ENCODE assay signal across 12 mouse cellular contexts in genomic region chr8:117373001-117373428, GRCm38 (mm10).
DNase-seq lines count a peak whose midpoint lies in the region; ATAC-seq and TF ChIP-seq lines count a peak whose summit lies in the region.
"Had no signal": no experiment of that assay in that cellular context is flagged by ENCODE, and none has a peak within 500 bp of the region (broad histone marks: within the 10 kb centered on the region; RNA-seq: fewer than 3 reads in every experiment).

No protein-coding gene starts in this region.

- no peak for DNase-seq in heart, embryonic 10.5 days (ENCODE audit: low spot score)
- no peak for DNase-seq in heart, postnatal 25 days (ENCODE audit: low spot score)
- DNase-seq in liver, postnatal 0 days, result no peak
- no peak for DNase-seq in liver, embryonic 11.5 days (ENCODE audit: low spot score)
- peak; percentile 77 for DNase-seq in Muller cell, postnatal 12 days (ENCODE audit: inconsistent ontology term)
- DNase-seq in adrenal gland, adult 2 months, result no peak
- no peak for DNase-seq in c-Kit-positive CD71-positive TER-119-positive erythroid progenitor cells, embryonic 14.5 days (ENCODE audit: low spot score)
- DNase-seq: cerebellum, adult 18-20 months; thymus, adult 18-20 months had no signal

- TF ChIP-seq EP300 in liver, postnatal 0 days (IDR thresholded peaks at IDR 0.05; ENCODE audit: low read depth), result no peak

- H3K4me3 ChIP-seq in heart, embryonic 10.5 days, result no peak overlapping the region
- H3K4me3 ChIP-seq in liver, postnatal 0 days (ENCODE audit: low read depth, low read length), result no peak overlapping the region
- H3K4me3 ChIP-seq in liver, embryonic 11.5 days (ENCODE audit: low read depth, low read length), result no peak overlapping the region
- H3K4me3 ChIP-seq in intestine, postnatal 0 days (ENCODE audit: low read depth, low read length), result no peak overlapping the region
- H3K4me3 ChIP-seq: embryonic facial prominence, embryonic 12.5 days had no signal

- H3K4me1 ChIP-seq in heart, embryonic 10.5 days, result peaks cover 51% of the 10 kb centered on the region
- H3K4me1 ChIP-seq in liver, postnatal 0 days (ENCODE audit: insufficient read depth), result peaks cover 44% of the 10 kb centered on the region
- peaks cover 33% of the 10 kb centered on the region for H3K4me1 ChIP-seq in liver, embryonic 11.5 days (replicated peaks; ENCODE audit: control insufficient read depth, insufficient read depth, low read length)
- peaks cover 4% of the 10 kb centered on the region; the same call in 1 of the 2 replicates for H3K4me1 ChIP-seq in intestine, postnatal 0 days (replicated peaks; ENCODE audit: control insufficient read depth, insufficient read depth, low read length)

- peaks cover 4% of the 10 kb centered on the region; the same call in 1 of the 2 replicates for H3K36me3 ChIP-seq in heart, embryonic 10.5 days
- H3K36me3 ChIP-seq in liver, postnatal 0 days (replicated peaks; ENCODE audit: insufficient read depth, low read length), result peaks cover 12% of the 10 kb centered on the region
- H3K36me3 ChIP-seq in liver, embryonic 11.5 days (ENCODE audit: control insufficient read depth, insufficient read depth, low read length), result no peaks in the 10 kb centered on the region; the same call in 1 of the 2 replicates
- H3K36me3 ChIP-seq in intestine, postnatal 0 days (ENCODE audit: control insufficient read depth, insufficient read depth), result peaks cover 9% of the 10 kb centered on the region; the same call in 1 of the 2 replicates
- H3K36me3 ChIP-seq: embryonic facial prominence, embryonic 12.5 days had no signal

- 76% methylated on average over 11 of the region's 11 CpGs for WGBS in heart, embryonic 10.5 days
- WGBS in liver, postnatal 0 days (ENCODE audit: insufficient replicate concordance), result 67% methylated on average over 11 of the region's 11 CpGs
- WGBS in liver, embryonic 11.5 days, result 80% methylated on average over 11 of the region's 11 CpGs
- whole genome bisulfite sequencing in intestine, postnatal 0 days, result 28% methylated on average over 11 of the region's 11 CpGs

- no peak for TF ChIP-seq CTCF in liver, postnatal 0 days (IDR thresholded peaks at IDR 0.05; ENCODE audit: low read depth)
- no peak for TF ChIP-seq CTCF in intestine, postnatal 0 days (IDR thresholded peaks at IDR 0.05; ENCODE audit: low read depth)

- H3K9ac ChIP-seq in liver, postnatal 0 days (replicated peaks), result no peak overlapping the region
- H3K9ac ChIP-seq in liver, embryonic 11.5 days (ENCODE audit: low read depth, low read length), result no peak overlapping the region
- no peak overlapping the region for H3K9ac ChIP-seq in intestine, postnatal 0 days (ENCODE audit: low read depth, low read length)
- H3K9ac ChIP-seq: embryonic facial prominence, embryonic 12.5 days; liver, embryonic 14.5 days had no signal

- H3K27ac ChIP-seq in heart, embryonic 10.5 days, result 0 out of 2 replicates have a peak overlapping the region, but pooled peaks have one; percentile 22
- peak overlapping the region; percentile 52; the same call in 1 of the 2 replicates for H3K27ac ChIP-seq in liver, postnatal 0 days (ENCODE audit: low read depth)
- no peak overlapping the region for H3K27ac ChIP-seq in liver, embryonic 11.5 days (ENCODE audit: low read depth, low read length)
- H3K27ac ChIP-seq in intestine, postnatal 0 days (ENCODE audit: low read depth, low read length), result peak overlapping the region; percentile 7; the same call in 1 of the 2 replicates
- H3K27ac ChIP-seq: embryonic facial prominence, embryonic 12.5 days; liver, embryonic 14.5 days had no signal

- intact Hi-C loops in heart, postnatal 25 days (cut with DNase I), result no loop called here

- peak; percentile 56 for ATAC-seq in liver, postnatal 0 days
- no peak for ATAC-seq in liver, embryonic 11.5 days (replicated peaks; ENCODE audit: low FRiP score)
- ATAC-seq in intestine, postnatal 0 days, result peak; percentile 28; the same call in 1 of the 2 replicates

- no peaks in the 10 kb centered on the region for H3K27me3 ChIP-seq in heart, embryonic 10.5 days (ENCODE audit: insufficient read depth, poor library complexity, severe bottlenecking)
- no peaks in the 10 kb centered on the region for H3K27me3 ChIP-seq in liver, postnatal 0 days (ENCODE audit: insufficient read depth, low read length)
- H3K27me3 ChIP-seq in liver, embryonic 11.5 days (replicated peaks; ENCODE audit: control insufficient read depth, insufficient read depth, low read length), result no peaks in the 10 kb centered on the region
- H3K27me3 ChIP-seq in intestine, postnatal 0 days (replicated peaks; ENCODE audit: control insufficient read depth, insufficient read depth, low read length), result no peaks in the 10 kb centered on the region
- H3K27me3 ChIP-seq: embryonic facial prominence, embryonic 12.5 days had no signal

- H3K9me3 ChIP-seq in heart, embryonic 10.5 days, result no peaks in the 10 kb centered on the region
- no peaks in the 10 kb centered on the region for H3K9me3 ChIP-seq in liver, postnatal 0 days (ENCODE audit: low read length)
- no peaks in the 10 kb centered on the region for H3K9me3 ChIP-seq in liver, embryonic 11.5 days (ENCODE audit: control insufficient read depth, low read length)
- H3K9me3 ChIP-seq in intestine, postnatal 0 days (ENCODE audit: control insufficient read depth), result no peaks in the 10 kb centered on the region
- H3K9me3 ChIP-seq: embryonic facial prominence, embryonic 12.5 days had no signal

- H3K4me2 ChIP-seq in liver, postnatal 0 days (ENCODE audit: low read depth, low read length), result no peak overlapping the region
- no peak overlapping the region for H3K4me2 ChIP-seq in liver, embryonic 11.5 days
- H3K4me2 ChIP-seq in intestine, postnatal 0 days (replicated peaks; ENCODE audit: low read depth), result no peak overlapping the region
- H3K4me2 ChIP-seq: embryonic facial prominence, embryonic 12.5 days had no signal
